Mouse (Mus musculus): ENCODE measurements around the gene Cnr2. TPM values are rescaled to one million over a fixed set of nuclear protein-coding genes. Genes with fewer than 3 reads are reported as not detected.

Cnr2 gene
- polyA plus RNA-seq, 1 experiment from 2014 or later, result 0.06 TPM

- Histone ChIP-seq H3K27ac (ENCODE audit: low read length) (no peak overlapping the region), H3K4me1 (ENCODE audit: control insufficient read depth, insufficient read depth, low read length) (no peaks in the 10 kb centered on the region), H3K9ac (ENCODE audit: low read depth, low read length) (no peak overlapping the region), H3K9me3 (replicated peaks; ENCODE audit: control insufficient read depth, low read length, poor library complexity, severe bottlenecking) (no peaks in the 10 kb centered on the region), H3K4me2 (ENCODE audit: low read length) (no peak overlapping the region), H3K4me3 (ENCODE audit: low read depth, low read length) (no peak overlapping the region), H3K27me3 (ENCODE audit: control insufficient read depth, insufficient read depth, low read depth, low read length) (no peaks in the 10 kb centered on the region), H3K36me3 (ENCODE audit: control insufficient read depth, insufficient read depth, low read length) (no peaks in the 10 kb centered on the region)
- no peak for ATAC-seq
- WGBS, result 85% methylated on average over 2 of the region's 2 CpGs
These were observed 3.7 kb upstream of the Cnr2 start for GRCm38 (mm10) chr4:135891539-135891938.

- Histone ChIP-seq H3K27me3 (ENCODE audit: control insufficient read depth, insufficient read depth, low read depth, low read length) (no peaks in the 10 kb centered on the region), H3K9me3 (replicated peaks; ENCODE audit: control insufficient read depth, low read length, poor library complexity, severe bottlenecking) (no peaks in the 10 kb centered on the region), H3K27ac (ENCODE audit: low read length) (no peak overlapping the region), H3K36me3 (ENCODE audit: control insufficient read depth, insufficient read depth, low read length) (no peaks in the 10 kb centered on the region), H3K9ac (ENCODE audit: low read depth, low read length) (no peak overlapping the region), H3K4me3 (ENCODE audit: low read depth, low read length) (no peak overlapping the region), H3K4me2 (ENCODE audit: low read length) (no peak overlapping the region), H3K4me1 (ENCODE audit: control insufficient read depth, insufficient read depth, low read length) (no peaks in the 10 kb centered on the region)
- WGBS, result 71% methylated on average over 4 of the region's 4 CpGs
- ATAC-seq, result no peak
These were observed 2.3 kb upstream of the Cnr2 start for GRCm38 (mm10) chr4:135892884-135893283.

GRCm38 (mm10) chr4:135896157-135896556 lies 963 bp downstream of the Cnr2 start:
- H3K4me2 ChIP-seq (ENCODE audit: low read length), result no peak overlapping the region
- no peak overlapping the region for H3K4me3 ChIP-seq (ENCODE audit: low read depth, low read length)
- H3K27me3 ChIP-seq (ENCODE audit: control insufficient read depth, insufficient read depth, low read depth, low read length), result no peaks in the 10 kb centered on the region
- H3K27ac ChIP-seq (ENCODE audit: low read length), result no peak overlapping the region
- no peak overlapping the region for H3K9ac ChIP-seq (ENCODE audit: low read depth, low read length)
- H3K36me3 ChIP-seq (ENCODE audit: control insufficient read depth, insufficient read depth, low read length), result no peaks in the 10 kb centered on the region
- H3K9me3 ChIP-seq (replicated peaks; ENCODE audit: control insufficient read depth, low read length, poor library complexity, severe bottlenecking), result no peaks in the 10 kb centered on the region
- whole genome bisulfite sequencing, result 74% methylated on average over 6 of the region's 6 CpGs
- no peak for ATAC-seq
- H3K4me1 ChIP-seq (ENCODE audit: control insufficient read depth, insufficient read depth, low read length), result no peaks in the 10 kb centered on the region

GRCm38 (mm10) chr4:135898380-135899049 lies 3.3 kb downstream of the Cnr2 start:
- H3K4me1 ChIP-seq (ENCODE audit: control insufficient read depth, insufficient read depth, low read length), result no peaks in the 10 kb centered on the region
- H3K36me3 ChIP-seq (ENCODE audit: control insufficient read depth, insufficient read depth, low read length), result no peaks in the 10 kb centered on the region
- no peak overlapping the region for H3K4me3 ChIP-seq (ENCODE audit: low read depth, low read length)
- H3K9ac ChIP-seq (ENCODE audit: low read depth, low read length), result no peak overlapping the region
- no peaks in the 10 kb centered on the region for H3K27me3 ChIP-seq (ENCODE audit: control insufficient read depth, insufficient read depth, low read depth, low read length)
- WGBS, result 78% methylated on average over 8 of the region's 9 CpGs
- no peak overlapping the region for H3K4me2 ChIP-seq (ENCODE audit: low read length)
- ATAC-seq, result no peak
- no peaks in the 10 kb centered on the region for H3K9me3 ChIP-seq (replicated peaks; ENCODE audit: control insufficient read depth, low read length, poor library complexity, severe bottlenecking)
- no peak overlapping the region for H3K27ac ChIP-seq (ENCODE audit: low read length)

- no peak for ATAC-seq
- no peak overlapping the region for H3K4me2 ChIP-seq (ENCODE audit: low read length)
- H3K4me3 ChIP-seq (ENCODE audit: low read depth, low read length), result no peak overlapping the region
- 92% methylated on average over 7 of the region's 7 CpGs for WGBS
- no peaks in the 10 kb centered on the region for H3K9me3 ChIP-seq (replicated peaks; ENCODE audit: control insufficient read depth, low read length, poor library complexity, severe bottlenecking)
- H3K36me3 ChIP-seq (ENCODE audit: control insufficient read depth, insufficient read depth, low read length), result no peaks in the 10 kb centered on the region
- H3K9ac ChIP-seq (ENCODE audit: low read depth, low read length), result no peak overlapping the region
- H3K27ac ChIP-seq (ENCODE audit: low read length), result no peak overlapping the region
- H3K4me1 ChIP-seq (ENCODE audit: control insufficient read depth, insufficient read depth, low read length), result no peaks in the 10 kb centered on the region
- no peaks in the 10 kb centered on the region for H3K27me3 ChIP-seq (ENCODE audit: control insufficient read depth, insufficient read depth, low read depth, low read length)
These were observed 3.9 kb downstream of the Cnr2 start for GRCm38 (mm10) chr4:135899050-135899448.

GRCm38 (mm10) chr4:135900008-135900407 lies 4.8 kb downstream of the Cnr2 start:
- Histone ChIP-seq H3K27ac (ENCODE audit: low read length) (no peak overlapping the region), H3K4me2 (ENCODE audit: low read length) (no peak overlapping the region), H3K9me3 (replicated peaks; ENCODE audit: control insufficient read depth, low read length, poor library complexity, severe bottlenecking) (no peaks in the 10 kb centered on the region), H3K4me1 (ENCODE audit: control insufficient read depth, insufficient read depth, low read length) (no peaks in the 10 kb centered on the region), H3K27me3 (ENCODE audit: control insufficient read depth, insufficient read depth, low read depth, low read length) (no peaks in the 10 kb centered on the region), H3K9ac (ENCODE audit: low read depth, low read length) (no peak overlapping the region), H3K36me3 (ENCODE audit: control insufficient read depth, insufficient read depth, low read length) (no peaks in the 10 kb centered on the region), H3K4me3 (ENCODE audit: low read depth, low read length) (no peak overlapping the region)
- no peak for ATAC-seq
- 79% methylated on average over 5 of the region's 5 CpGs for WGBS

DNA sequence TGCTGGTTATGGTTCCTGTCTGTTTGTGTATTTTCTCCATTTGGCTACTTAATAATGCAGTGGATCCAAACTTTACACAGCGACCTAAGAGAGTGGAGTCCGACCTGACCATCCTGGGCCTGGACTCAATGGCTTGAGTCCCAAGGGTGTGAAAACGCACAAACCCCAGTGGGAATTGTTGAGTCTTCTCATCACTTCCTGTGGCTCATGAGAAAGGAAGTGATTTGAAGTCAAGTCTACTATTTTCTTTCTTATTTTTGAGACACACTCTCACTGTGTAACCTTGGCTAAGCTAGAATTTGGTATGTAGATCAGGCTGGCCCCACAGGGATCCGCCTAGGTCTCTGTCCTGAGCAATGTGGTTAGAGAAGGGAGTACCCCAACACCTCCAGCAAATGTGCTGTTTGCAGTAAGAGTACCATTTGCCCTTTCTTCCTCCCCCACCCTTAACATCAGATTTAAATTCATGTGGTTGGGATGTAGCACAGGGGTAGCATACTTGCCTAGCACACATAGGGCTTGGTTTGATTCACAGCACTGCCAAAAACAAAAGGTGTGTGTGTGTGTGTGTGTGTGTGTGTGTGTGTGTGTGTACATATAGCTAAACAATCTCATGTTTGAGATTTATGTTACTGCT lies 7.5 kb downstream of the Cnr2 start:
- Histone ChIP-seq H3K27ac (ENCODE audit: low read length) (no peak overlapping the region), H3K9ac (ENCODE audit: low read depth, low read length) (no peak overlapping the region), H3K4me2 (ENCODE audit: low read length) (no peak overlapping the region), H3K4me1 (ENCODE audit: control insufficient read depth, insufficient read depth, low read length) (no peaks in the 10 kb centered on the region), H3K9me3 (replicated peaks; ENCODE audit: control insufficient read depth, low read length, poor library complexity, severe bottlenecking) (no peaks in the 10 kb centered on the region), H3K27me3 (ENCODE audit: control insufficient read depth, insufficient read depth, low read depth, low read length) (no peaks in the 10 kb centered on the region), H3K4me3 (ENCODE audit: low read depth, low read length) (no peak overlapping the region), H3K36me3 (ENCODE audit: control insufficient read depth, insufficient read depth, low read length) (no peaks in the 10 kb centered on the region)
- 91% methylated on average over 4 of the region's 4 CpGs for WGBS
- no peak for ATAC-seq

DNA sequence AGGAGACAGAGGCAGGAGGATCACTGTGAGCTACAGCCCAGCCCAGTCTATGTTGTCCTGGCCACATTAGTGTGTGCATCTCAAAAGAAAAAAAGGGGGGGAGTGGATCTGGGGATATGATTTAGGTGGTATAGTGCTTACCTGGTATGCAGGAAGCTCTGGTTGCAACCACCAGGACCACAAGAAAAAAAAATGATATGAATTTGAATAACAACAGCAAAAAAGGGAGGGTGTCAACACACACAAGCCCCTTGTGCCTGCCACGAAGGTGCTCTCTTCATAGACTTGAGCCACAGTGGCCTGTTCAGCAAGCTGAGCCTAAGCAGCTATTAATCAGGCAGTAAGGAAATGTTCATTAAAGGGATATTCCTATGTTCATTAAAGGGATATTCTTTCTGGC lies 9.6 kb downstream of the Cnr2 start:
- WGBS, result 68% methylated on average over 1 of the region's 1 CpGs
- Histone ChIP-seq H3K4me1 (ENCODE audit: control insufficient read depth, insufficient read depth, low read length) (no peaks in the 10 kb centered on the region), H3K27ac (ENCODE audit: low read length) (no peak overlapping the region), H3K9ac (ENCODE audit: low read depth, low read length) (no peak overlapping the region), H3K9me3 (replicated peaks; ENCODE audit: control insufficient read depth, low read length, poor library complexity, severe bottlenecking) (no peaks in the 10 kb centered on the region), H3K27me3 (ENCODE audit: control insufficient read depth, insufficient read depth, low read depth, low read length) (no peaks in the 10 kb centered on the region), H3K36me3 (ENCODE audit: control insufficient read depth, insufficient read depth, low read length) (no peaks in the 10 kb centered on the region), H3K4me3 (ENCODE audit: low read depth, low read length) (no peak overlapping the region), H3K4me2 (ENCODE audit: low read length) (no peak overlapping the region)
- ATAC-seq, result no peak

- WGBS, result 93% methylated on average over 3 of the region's 3 CpGs
- Histone ChIP-seq H3K4me1 (ENCODE audit: control insufficient read depth, insufficient read depth, low read length) (no peaks in the 10 kb centered on the region), H3K27ac (ENCODE audit: low read length) (no peak overlapping the region), H3K36me3 (ENCODE audit: control insufficient read depth, insufficient read depth, low read length) (no peaks in the 10 kb centered on the region), H3K27me3 (ENCODE audit: control insufficient read depth, insufficient read depth, low read depth, low read length) (no peaks in the 10 kb centered on the region), H3K4me2 (ENCODE audit: low read length) (no peak overlapping the region), H3K9ac (ENCODE audit: low read depth, low read length) (no peak overlapping the region), H3K9me3 (replicated peaks; ENCODE audit: control insufficient read depth, low read length, poor library complexity, severe bottlenecking) (no peaks in the 10 kb centered on the region), H3K4me3 (ENCODE audit: low read depth, low read length) (no peak overlapping the region)
- no peak for ATAC-seq
These were observed 11.4 kb downstream of the Cnr2 start for GRCm38 (mm10) chr4:135906633-135907032.

Data from midbrain, embryonic 16.5 days (tissue).